Mouse (Mus musculus): Measurements from ENCODE around the gene Zfp382.
"Not testable (repeated sequence)": the region's sequence is repeated elsewhere in the genome, so short reads cannot be mapped to it uniquely, and the experiment has no call there.

Zfp382 gene

DNA sequence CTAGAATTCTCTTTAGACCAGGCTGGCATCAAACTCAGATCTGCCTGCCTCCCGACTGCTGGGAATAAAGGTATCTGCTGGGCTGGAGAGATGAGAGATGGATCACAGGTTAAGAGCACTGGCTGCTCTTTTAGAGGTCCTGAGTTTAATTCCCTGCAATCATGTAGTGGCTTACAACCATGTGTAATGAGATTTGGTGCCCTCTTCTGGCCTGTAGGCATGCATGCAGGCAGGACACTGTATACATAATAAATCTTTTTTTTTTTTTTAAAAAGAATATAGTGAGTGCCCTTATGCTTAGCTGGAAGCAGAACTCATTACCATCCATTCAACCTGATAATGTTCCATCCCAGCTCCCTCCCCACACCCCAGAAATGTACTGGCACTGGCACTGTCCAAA is 32.3 kb downstream of the Zfp382 start:
- DNase-seq, result no peak

DNA sequence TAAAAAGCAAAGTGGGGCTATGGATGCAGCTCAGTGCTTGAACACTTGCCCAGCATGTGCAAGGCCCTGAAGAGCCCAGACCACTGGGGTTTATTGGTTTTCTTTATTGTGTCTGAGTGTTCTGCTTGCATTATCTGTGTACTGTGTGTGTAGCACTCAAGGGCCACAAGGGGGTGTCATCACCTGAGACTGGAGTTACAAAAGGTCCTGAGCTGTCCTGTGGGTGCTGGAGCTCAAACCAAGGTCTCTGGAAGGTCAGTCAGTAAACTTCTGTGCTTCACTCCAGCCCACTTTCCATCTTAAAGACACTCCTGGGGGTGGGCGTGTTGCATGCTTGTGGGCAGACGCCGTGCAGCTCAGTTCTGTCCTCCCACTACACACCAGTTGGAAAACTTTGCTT is 33.8 kb downstream of the Zfp382 start:
- DNase-seq, result no peak

DNA sequence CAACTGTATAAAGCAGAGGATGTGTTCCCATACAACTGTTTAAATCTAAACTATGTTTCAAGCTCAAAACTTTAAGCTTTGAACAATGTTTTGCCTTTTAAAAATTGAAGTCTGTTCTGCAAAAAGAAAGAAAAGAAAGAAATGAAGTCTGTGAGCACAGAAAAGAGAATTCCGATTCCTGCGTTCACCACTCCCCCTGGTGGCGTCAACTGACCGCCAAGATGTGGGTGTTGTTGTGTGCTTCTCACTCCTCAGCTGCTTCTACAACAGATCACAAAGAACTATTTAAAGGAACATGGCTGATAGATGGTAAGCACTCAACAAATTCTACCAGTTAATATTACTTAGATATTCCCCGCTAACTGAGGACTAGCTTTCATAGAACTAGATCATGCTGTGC is 41.4 kb downstream of the Zfp382 start:
- no peak for DNase-seq

DNA sequence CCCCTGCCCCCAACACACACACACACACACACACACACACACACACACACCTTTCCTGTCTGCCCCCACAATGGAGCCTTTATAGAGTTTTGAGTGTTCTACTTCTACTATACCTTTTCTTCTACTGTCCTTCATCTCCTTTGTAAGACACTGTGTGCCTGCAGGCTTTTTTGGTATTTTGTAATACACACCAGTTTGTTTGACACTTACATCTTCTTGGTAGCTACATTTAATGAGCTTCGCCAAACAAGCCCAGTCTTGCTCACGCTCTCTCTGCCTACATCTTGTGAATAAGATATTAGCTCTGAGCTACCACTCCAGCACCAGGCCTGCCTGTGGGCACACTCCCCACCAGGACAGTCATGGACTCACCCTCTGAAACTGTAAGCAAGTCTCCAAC is 43.0 kb downstream of the Zfp382 start:
- no peak for DNase-seq

DNA sequence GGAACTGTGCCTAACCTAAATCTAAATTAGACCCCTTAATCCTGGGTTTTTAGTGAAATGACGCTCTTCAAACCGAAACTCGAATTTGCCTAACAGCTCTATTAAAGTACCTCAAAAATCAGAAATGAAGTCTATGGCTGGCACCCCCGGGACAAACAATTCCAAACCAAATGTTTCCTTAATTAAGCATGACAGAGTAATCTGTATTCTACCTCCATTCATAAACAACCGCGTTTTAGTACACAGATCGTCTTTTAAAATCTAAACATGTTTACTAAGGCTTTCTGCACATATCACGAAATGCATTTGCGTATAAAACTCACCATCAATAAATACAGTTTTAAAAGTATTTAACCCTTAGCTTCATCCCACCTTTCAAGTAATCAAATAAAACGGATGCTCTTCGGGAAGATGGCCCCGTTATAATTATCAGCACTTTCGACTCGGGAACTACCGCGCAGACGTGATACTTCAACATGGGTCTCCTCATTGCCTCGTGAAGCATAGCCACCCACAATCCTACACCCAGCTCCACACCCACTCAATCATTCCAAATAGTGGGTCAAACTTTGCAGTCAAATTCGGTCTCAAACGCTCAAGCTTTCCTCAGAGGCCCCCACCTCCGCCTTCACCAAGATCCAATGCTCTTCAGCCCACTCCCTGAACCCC is 47.3 kb downstream of the Zfp382 start:
- no peak for DNase-seq

DNA sequence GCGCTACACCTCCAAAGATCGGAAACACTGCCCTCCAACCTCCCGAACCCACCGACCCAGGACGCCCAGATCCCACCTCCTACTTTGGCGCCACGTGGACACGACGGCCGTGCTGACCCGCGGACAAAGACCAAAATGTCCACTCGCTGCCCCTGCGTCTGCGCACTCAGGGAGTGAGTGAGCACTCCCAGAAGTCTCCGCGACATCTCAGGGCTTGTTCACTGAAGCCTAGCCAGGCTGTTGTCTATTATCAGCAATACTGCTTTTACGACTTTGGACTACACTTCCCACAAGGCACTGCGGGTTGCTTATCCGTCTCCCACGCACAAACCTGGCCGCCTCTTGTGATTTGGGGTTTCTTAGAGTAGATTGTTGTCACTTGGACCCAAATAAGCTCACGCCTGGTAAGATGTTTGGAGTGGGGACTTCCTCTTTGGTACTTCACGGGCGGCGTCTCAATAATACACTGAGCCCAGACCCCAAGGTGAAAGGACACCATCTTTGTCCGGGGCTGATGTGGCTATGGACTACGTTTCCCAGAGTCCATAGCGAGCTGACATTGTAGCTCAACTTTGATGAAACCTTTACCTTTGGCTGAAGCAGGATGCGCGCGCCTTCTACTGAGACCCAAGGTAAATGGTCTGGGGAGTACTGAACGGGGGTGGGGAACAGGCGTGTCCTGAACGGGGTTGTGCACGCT is 48.0 kb downstream of the Zfp382 start, which contains the start of gene Zfp146:
TSS of gene Zfp146 (minus strand) at position 168 of the 700 bp plus-strand sequence.
- DNase-seq, result peak; percentile 93

DNA sequence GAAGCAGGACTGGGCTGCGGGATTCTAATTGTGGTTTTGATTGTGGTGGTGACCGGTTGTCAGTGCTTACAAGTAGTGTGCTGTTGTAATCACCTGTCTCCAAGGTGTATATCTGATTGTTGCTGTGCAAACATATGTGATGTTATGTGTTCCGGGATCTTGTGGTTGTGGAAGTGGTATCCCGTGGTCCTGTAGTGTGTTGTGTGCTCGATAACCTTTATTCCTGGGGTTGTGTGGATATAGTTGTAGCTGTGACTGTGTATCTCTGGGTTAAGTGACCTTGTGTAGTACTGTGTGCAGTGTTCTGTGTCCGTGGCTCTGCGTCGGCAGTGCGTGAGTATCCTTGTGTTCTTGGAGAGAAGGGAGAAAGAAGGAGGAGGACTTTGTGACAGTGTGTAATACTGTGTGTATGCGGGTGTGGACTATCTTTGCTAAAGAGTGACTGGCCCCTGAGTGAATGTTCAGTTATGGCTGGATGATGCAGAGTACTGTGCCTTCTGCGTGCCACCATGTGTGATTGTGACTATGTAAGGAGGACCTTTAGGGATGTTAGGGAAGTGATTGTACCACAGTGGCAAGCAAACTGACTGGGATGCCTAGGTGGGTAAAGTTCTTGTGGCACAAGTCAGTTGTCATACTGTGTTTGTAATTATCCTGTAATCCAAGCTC is 48.7 kb downstream of the Zfp382 start:
- DNase-seq, result no peak

DNA sequence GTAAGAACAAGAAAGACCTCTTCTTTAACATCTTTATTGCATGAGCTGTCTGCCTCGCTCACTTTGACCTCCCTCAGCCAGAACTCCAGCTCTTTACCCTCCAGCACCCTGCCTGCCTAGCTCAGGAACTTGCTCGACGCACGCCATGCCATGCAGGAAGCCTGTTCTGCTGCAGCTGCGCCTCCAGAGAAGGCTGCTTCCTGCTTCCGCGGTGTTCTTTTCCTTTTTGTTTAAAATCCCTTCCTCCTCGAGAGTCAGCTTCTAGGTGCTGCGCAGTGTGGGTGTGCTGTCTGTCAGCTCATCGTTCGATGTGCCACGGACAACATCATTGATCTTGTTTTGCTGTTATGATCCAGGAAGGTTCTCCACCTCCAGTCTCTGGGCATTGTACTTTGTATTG is 54.7 kb downstream of the Zfp382 start:
- DNase-seq, result no peak

DNA sequence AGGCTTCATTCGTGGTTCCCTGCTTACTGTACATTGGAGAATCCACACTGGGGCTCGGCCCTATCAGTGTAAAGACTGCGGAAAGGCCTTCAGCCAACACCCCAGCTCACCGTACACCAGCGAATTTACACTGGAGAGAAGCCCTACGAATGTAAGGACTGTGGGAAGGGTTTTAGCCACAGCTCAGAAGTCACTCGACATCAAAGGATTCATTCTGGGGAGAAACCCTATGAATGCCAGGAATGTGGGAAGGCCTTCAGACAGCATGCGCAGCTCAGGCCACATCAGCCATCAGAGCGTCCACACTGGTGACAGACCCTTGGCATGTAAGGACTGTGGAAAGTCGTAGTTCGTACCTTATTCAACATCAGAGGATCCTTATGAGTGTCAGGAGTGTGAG is 56.5 kb downstream of the Zfp382 start:
- DNase-seq, result no peak

DNA sequence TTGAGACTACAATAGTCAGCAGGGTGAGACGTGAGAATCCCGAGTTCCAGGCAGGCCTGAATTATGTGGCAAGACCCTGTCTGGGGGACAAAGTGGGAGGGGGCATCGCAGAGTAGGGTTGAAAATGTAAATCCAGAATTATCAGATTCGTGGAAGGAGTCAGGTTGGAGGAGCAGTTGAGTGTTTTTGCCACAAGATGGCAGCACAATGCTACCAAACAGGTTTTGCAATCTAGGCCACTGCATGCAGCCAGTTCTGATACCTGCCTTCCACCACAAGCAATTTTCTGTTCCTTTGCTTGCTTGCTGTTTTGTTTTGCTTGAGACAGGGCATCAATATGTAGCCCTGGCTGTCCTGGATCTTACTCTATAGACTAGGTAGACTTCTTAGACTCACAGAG is 59.6 kb downstream of the Zfp382 start:
- peak; percentile 52 to 83 for DNase-seq

DNA sequence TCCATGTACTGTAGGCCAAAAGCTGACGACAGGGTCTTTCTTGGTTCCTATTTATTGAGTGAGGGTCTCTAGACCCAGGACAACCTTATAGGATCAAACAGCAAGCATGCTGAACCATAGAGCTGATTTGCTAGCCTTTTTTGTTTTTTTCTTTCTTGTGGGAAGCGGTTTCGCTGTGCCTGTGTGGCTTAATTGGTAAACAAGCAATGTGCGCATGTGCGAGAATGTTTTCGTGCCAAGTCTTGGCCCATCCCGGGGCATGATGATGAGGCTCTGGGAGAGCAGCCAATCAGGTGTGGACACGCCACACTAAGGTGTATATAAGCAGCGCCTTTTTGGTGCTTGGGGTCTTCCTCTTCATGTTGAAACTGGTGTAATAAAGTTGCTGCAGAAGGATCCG is 60.2 kb downstream of the Zfp382 start:
- not testable (repeated sequence) for DNase-seq

DNA sequence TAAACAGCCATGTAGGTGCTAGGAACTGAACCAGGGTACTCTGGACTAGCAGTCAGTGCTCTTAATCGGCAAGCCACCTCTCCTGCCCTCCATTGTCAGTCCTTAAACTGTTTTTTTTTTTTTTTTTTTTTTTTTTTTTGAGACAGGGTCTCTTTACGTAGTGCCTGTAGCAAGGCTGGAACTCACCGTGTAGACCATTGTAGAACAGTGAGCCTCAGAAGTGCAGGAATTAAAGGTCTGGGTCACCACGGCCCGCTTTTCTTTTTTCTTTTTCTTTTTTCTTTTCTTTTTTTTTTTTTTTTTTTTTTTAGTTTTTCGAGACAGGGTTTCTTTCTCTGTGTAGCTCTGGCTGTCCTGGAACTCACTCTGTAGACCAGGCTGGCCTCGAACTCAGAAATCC is 61.4 kb downstream of the Zfp382 start:
- DNase-seq, result not testable (repeated sequence)

DNA sequence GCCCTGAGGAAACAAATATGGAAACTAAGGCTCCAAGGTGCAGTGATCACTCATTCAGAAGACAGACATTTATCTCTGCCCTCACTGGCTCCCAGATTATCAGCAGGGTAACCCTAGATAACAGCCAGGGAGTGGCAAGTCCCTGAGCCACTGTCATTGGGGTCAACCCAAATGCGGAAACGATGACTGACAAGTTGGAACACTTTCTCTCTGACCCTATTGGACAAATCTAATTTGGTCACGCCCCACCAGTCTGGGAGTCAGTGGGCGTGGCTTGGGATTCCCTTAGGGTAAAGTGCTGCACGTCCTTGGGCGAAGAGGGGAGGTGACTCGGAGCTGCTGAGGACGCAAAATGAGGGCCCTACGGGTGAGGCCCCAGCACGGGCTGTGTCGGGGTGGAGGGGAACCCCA is 62.1 kb downstream of the Zfp382 start, which contains the start of gene Cox7a1:
TSS of gene Cox7a1 (plus strand) at position 266 of the 411 bp plus-strand sequence.
- peak; percentile 89 to 92 for DNase-seq

Measured in lung, postnatal 4 days (tissue).